Mouse (Mus musculus) MEL (cell line): ENCODE results near the gene Cpeb4. TPM values are rescaled to one million over a fixed set of nuclear protein-coding genes. Genes with fewer than 3 reads are reported as not detected.

Source experiments
- DNase-seq: peaks from one replicate; pipeline ENCODE4 v3.0.0; 2011; ENCODE audit warnings: low read depth, low spot score
- H3K27ac ChIP-seq: 2 replicates; pipeline ENCODE4 v1.5.1; 2012; ENCODE audit warnings: low read depth, mild to moderate bottlenecking, control low read depth, low read length, moderate library complexity; ENCODE audit not compliant: control insufficient read depth
- H3K27me3 ChIP-seq, 2 experiments: fragments of 150-350 bp in 1 of 2; sonication (generic) in 1 of 2; 2 replicates each; pipeline ENCODE4 v1.6.1; 2012; ENCODE audit warnings: low read length in 2 of 2, mild to moderate bottlenecking in 2 of 2, improper control_type of control experiment in 1 of 2, moderate library complexity in 1 of 2; ENCODE audit not compliant: insufficient read depth in 2 of 2, control insufficient read depth in 1 of 2
- H3K36me3 ChIP-seq, 2 experiments: 2 replicates each; pipeline ENCODE4 v1.6.1; 2012 to 2014; ENCODE audit warnings: low read length in 2 of 2, improper control_type of control experiment in 1 of 2, inconsistent platforms in 1 of 2, mild to moderate bottlenecking in 1 of 2; ENCODE audit not compliant: insufficient read depth in 2 of 2, control insufficient read depth in 1 of 2
- H3K4me1 ChIP-seq, 2 experiments: fragments of 150-350 bp in 1 of 2; sonication (generic) in 1 of 2; 2 replicates each; pipeline ENCODE4 v1.6.1; 2012; ENCODE audit warnings: low read length in 2 of 2, improper control_type of control experiment in 1 of 2, mild to moderate bottlenecking in 1 of 2; ENCODE audit not compliant: insufficient read depth in 2 of 2, control insufficient read depth in 1 of 2
- H3K4me3 ChIP-seq, 2 experiments: fragments of 150-350 bp in 1 of 2; sonication (generic) in 1 of 2; 2 replicates each; pipeline ENCODE4 v1.5.1; 2012; ENCODE audit warnings: low read depth in 2 of 2, low read length in 2 of 2, mild to moderate bottlenecking in 2 of 2, moderate library complexity in 2 of 2, control low read depth in 1 of 2, improper control_type of control experiment in 1 of 2; ENCODE audit not compliant: control insufficient read depth in 1 of 2, insufficient read depth in 1 of 2
- H3K79me2 ChIP-seq: 2 replicates; pipeline ENCODE4 v1.6.1; 2012; ENCODE audit warnings: mild to moderate bottlenecking, low read length, moderate library complexity; ENCODE audit not compliant: control insufficient read depth, poor library complexity, insufficient read depth
- H3K9ac ChIP-seq: 2 replicates; pipeline ENCODE4 v1.6.1; 2012; ENCODE audit warnings: low read depth, mild to moderate bottlenecking, control low read depth, low read length, moderate library complexity; ENCODE audit not compliant: control insufficient read depth, poor library complexity, severe bottlenecking
- H3K9me3 ChIP-seq: fragments of 150-350 bp; sonication (generic); replicated peaks from 2 replicates; pipeline ENCODE4 v1.6.1; 2012; ENCODE audit warnings: mild to moderate bottlenecking, low read length, improper control_type of control experiment, moderate library complexity; ENCODE audit not compliant: insufficient read depth
- CHD2 ChIP-seq: IDR thresholded peaks from 2 replicates; pipeline ENCODE4 v1.6.1; 2011; ENCODE audit warnings: low read length, improper control_type of control experiment
- ELF1 ChIP-seq: IDR thresholded peaks from 2 replicates; pipeline ENCODE4 v1.6.1; 2014; ENCODE audit warnings: low read depth, mild to moderate bottlenecking, inconsistent platforms, low read length, improper control_type of control experiment, moderate library complexity
- EP300 ChIP-seq, 2 experiments: IDR thresholded peaks; 2 replicates each; pipeline ENCODE4 v1.6.1; 2011; ENCODE audit warnings: improper control_type of control experiment in 2 of 2, low read length in 2 of 2, low read depth in 1 of 2, mild to moderate bottlenecking in 1 of 2
- ETS1 ChIP-seq: IDR thresholded peaks from 2 replicates; pipeline ENCODE4 v1.6.1; 2012; ENCODE audit warnings: low read depth, mild to moderate bottlenecking, inconsistent platforms, low read length, improper control_type of control experiment, moderate library complexity
- GABPA ChIP-seq: IDR thresholded peaks from 2 replicates; pipeline ENCODE4 v1.6.1; 2012; ENCODE audit warnings: low read depth, mild to moderate bottlenecking, inconsistent platforms, low read length, improper control_type of control experiment, moderate library complexity
- GATA1 ChIP-seq: IDR thresholded peaks from 2 replicates; pipeline ENCODE4 v1.6.1; 2011; ENCODE audit warnings: low read depth, low read length, improper control_type of control experiment
- HCFC1 ChIP-seq: IDR thresholded peaks from 2 replicates; pipeline ENCODE4 v1.6.1; 2012; ENCODE audit warnings: low read depth, mild to moderate bottlenecking, inconsistent platforms, low read length, improper control_type of control experiment, moderate library complexity
- JUND ChIP-seq: IDR thresholded peaks from 2 replicates; pipeline ENCODE4 v1.6.1; 2011; ENCODE audit warnings: low read depth, mild to moderate bottlenecking, improper control_type of control experiment, low read length
- MEF2A ChIP-seq: IDR thresholded peaks from 2 replicates; pipeline ENCODE4 v1.6.1; 2014; ENCODE audit warnings: low read depth, mild to moderate bottlenecking, inconsistent platforms, low read length, improper control_type of control experiment; ENCODE audit not compliant: poor library complexity, insufficient replicate concordance, severe bottlenecking; ENCODE audit errors: extremely low read depth
- NELFE ChIP-seq: IDR thresholded peaks from 2 replicates; pipeline ENCODE4 v1.6.1; 2011; ENCODE audit warnings: low read depth, low read length, improper control_type of control experiment
- NRF1 ChIP-seq: IDR thresholded peaks from 2 replicates; pipeline ENCODE4 v1.6.1; 2014; ENCODE audit warnings: low read depth, mild to moderate bottlenecking, inconsistent platforms, low read length, improper control_type of control experiment, moderate library complexity; ENCODE audit not compliant: poor library complexity, insufficient read depth, severe bottlenecking
- RAD21 ChIP-seq: IDR thresholded peaks from 2 replicates; pipeline ENCODE4 v1.6.1; 2011; ENCODE audit warnings: mild to moderate bottlenecking, low read depth, low read length, improper control_type of control experiment
- RCOR1 ChIP-seq: IDR thresholded peaks from 2 replicates; pipeline ENCODE4 v1.6.1; 2012; ENCODE audit warnings: low read depth, mild to moderate bottlenecking, inconsistent platforms, low read length, improper control_type of control experiment
- SMC3 ChIP-seq: IDR thresholded peaks from 2 replicates; pipeline ENCODE4 v1.6.1; 2011; ENCODE audit warnings: low read depth, low read length, improper control_type of control experiment
- TAL1 ChIP-seq: IDR thresholded peaks from 2 replicates; pipeline ENCODE4 v1.6.1; 2012; ENCODE audit warnings: mild to moderate bottlenecking, inconsistent platforms, low read length, moderate library complexity, mixed read lengths
- TCF12 ChIP-seq: IDR thresholded peaks from 2 replicates; pipeline ENCODE4 v1.6.1; 2014; ENCODE audit warnings: low read depth, mild to moderate bottlenecking, inconsistent platforms, low read length, improper control_type of control experiment, moderate library complexity
- USF2 ChIP-seq, 2 experiments: IDR thresholded peaks; 2 replicates each; pipeline ENCODE4 v1.6.1; 2011 to 2012; ENCODE audit warnings: improper control_type of control experiment in 2 of 2, low read length in 2 of 2, borderline replicate concordance in 1 of 2, inconsistent platforms in 1 of 2, low read depth in 1 of 2, mild to moderate bottlenecking in 1 of 2; ENCODE audit not compliant: insufficient read depth in 1 of 2
- ZKSCAN1 ChIP-seq: IDR thresholded peaks from 2 replicates; pipeline ENCODE4 v1.6.1; 2012; ENCODE audit warnings: low read depth, mild to moderate bottlenecking, inconsistent platforms, low read length, improper control_type of control experiment, moderate library complexity
- ZMIZ1 ChIP-seq: IDR thresholded peaks from 2 replicates; pipeline ENCODE4 v1.6.1; 2012; ENCODE audit warnings: low read depth, mild to moderate bottlenecking, inconsistent platforms, low read length, improper control_type of control experiment, moderate library complexity
- ZNF384 ChIP-seq: IDR thresholded peaks from 2 replicates; pipeline ENCODE4 v1.6.1; 2012; ENCODE audit warnings: low read depth, mild to moderate bottlenecking, inconsistent platforms, low read length, improper control_type of control experiment
- polyA plus RNA-seq, 2 experiments: library from polyadenylated mRNA; stranded (reverse) in 1 of 2; unstranded in 1 of 2; fragments of >175 nt in 1 of 2; fragments of >200 nt in 1 of 2; gene quantifications; 2 replicates each; pipeline versions ENCODE4 v1.2.1 to v1.2.4; 2012; ENCODE audit warnings: low replicate concordance in 2 of 2, low read depth in 1 of 2; ENCODE audit not compliant: insufficient read length in 2 of 2, insufficient read depth in 1 of 2, missing spikeins in 1 of 2
- total RNA-seq: library from RNA; depleted of rRNA; stranded (reverse); fragments of 300-350 nt; gene quantifications from 2 replicates; pipeline ENCODE4 v1.2.3, GENCODE M21; 2012

Cpeb4 gene
- total and polyA plus RNA-seq, 3 experiments: 3.8 to 4.9 TPM; not detected in 1

DNA sequence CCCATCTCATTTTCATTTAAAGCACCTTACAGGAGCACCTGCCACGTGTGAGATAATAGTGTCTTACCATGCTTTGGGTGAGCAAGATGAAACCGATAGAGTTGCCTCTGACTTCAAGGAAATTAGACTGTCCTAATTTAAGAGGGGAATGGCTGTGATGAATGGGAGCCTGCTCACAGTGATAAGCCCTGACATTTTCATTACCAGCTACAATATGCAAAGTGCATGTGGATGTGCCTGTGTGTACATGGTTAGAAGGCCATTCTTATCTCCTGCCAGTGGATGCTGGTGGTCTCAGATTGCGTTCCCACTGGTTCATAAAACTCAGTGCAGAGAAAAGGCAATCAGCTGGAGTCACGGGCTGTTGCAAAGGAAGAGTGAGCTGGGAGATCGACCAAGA, 40.6 kb upstream of the Cpeb4 start (continued):
- peak; percentile 83 for TF ChIP-seq GATA1
- no peak; the same call in 1 of the 2 replicates for TF ChIP-seq CHD2
- TF ChIP-seq SMC3: no peak
- no peak for TF ChIP-seq NELFE
- no peak for TF ChIP-seq USF2 (IDR thresholded peaks at IDR 0.05; ENCODE audit: borderline replicate concordance in 1 of 2, insufficient read depth in 1 of 2, low read depth in 1 of 2, low read length in 2 of 2)
- no peak for TF ChIP-seq ZKSCAN1
- TF ChIP-seq ELF1: no peak
- peak; percentile 73 to 78 for TF ChIP-seq EP300 (IDR thresholded peaks at IDR 0.05; ENCODE audit: low read depth in 1 of 2, low read length in 2 of 2)
- no peak for TF ChIP-seq RAD21
- TF ChIP-seq GABPA: no peak
- TF ChIP-seq RCOR1: peak; percentile 64
- TF ChIP-seq ZNF384: no peak
- TF ChIP-seq ETS1: peak; percentile 85
- no peak for TF ChIP-seq NRF1
- no peak for TF ChIP-seq HCFC1
- TF ChIP-seq JUND: 0 out of 2 replicates have a peak, but pooled peaks have one; percentile 30
- peak; percentile 83 for TF ChIP-seq TCF12
- no peak for TF ChIP-seq MEF2A
- TF ChIP-seq ZMIZ1: no peak

DNA sequence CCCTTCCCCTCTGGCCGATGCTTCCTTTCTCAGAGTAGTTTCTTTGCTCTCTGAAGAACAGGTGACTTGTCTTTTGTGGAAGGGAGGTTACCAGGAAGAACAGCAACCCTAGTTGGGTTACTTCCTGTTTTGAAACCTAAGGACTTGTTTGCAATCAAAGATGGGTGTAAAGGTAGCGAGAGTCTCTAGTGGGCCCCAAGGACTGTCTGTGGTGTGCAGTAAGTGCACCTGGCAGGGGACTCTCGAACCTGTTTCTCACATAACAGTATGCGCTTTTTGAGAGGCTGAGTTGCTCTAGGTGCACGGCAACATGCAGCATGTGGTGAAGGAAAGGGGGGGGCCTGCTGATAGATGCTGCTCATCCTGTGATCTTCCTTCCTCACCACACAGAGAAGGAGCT, 40.0 kb upstream of the Cpeb4 start:
- peak overlapping the region; percentile 41 for H3K27ac ChIP-seq
- TF ChIP-seq NRF1: no peak
- no peak for TF ChIP-seq GABPA
- no peak for TF ChIP-seq TAL1
- TF ChIP-seq ELF1: peak; percentile 57
- no peaks in the 10 kb centered on the region for H3K79me2 ChIP-seq
- peak overlapping the region; percentile 9 to 12; a peak in 2 of 4 replicates for H3K4me3 ChIP-seq
- H3K9me3 ChIP-seq: no peaks in the 10 kb centered on the region
- H3K36me3 ChIP-seq: peaks cover 0 to 6% of the 10 kb centered on the region in 2 experiments; a peak in 1 of 4 replicates
- DNase-seq: peak; percentile 68
- no peaks in the 10 kb centered on the region for H3K27me3 ChIP-seq
- peaks cover 5 to 21% of the 10 kb centered on the region in 2 experiments for H3K4me1 ChIP-seq
- H3K9ac ChIP-seq: peak overlapping the region; percentile 9; the same call in 1 of the 2 replicates
